Mouse (Mus musculus): Measurements from ENCODE around the gene Nhsl2.

- TF ChIP-seq CTCF (IDR thresholded peaks at IDR 0.05; ENCODE audit: control insufficient read depth, insufficient read depth, insufficient replicate concordance, low read depth, low read length): no peak
- TF ChIP-seq POLR2A (IDR thresholded peaks at IDR 0.05; ENCODE audit: control insufficient read depth, low read depth, low read length): no peak
These were observed 170.5 kb downstream of the Nhsl2 start for GRCm38 (mm10) chrX:102019471-102020240.
